Mouse (Mus musculus) urinary bladder, postnatal 4 days (tissue): ENCODE measurements at regions not wholly inside any gene's neighbourhood (a gene's known extent, or its start where the extent isn't known, plus 50 kb on each side); places are given as distances from the start of the nearest gene placed in this dataset.

Experiments used
- DNase-seq, 2 experiments: peaks; one replicate each; pipeline ENCODE4 v3.0.0; 2021 to 2022; ENCODE audit warnings: low spot score in 2 of 2

- DNase-seq = peak in 1 of 2 experiments; percentile 47
These were observed 243.9 kb downstream of the Tcf7l2 start for GRCm38 (mm10) chr19:55985518-55985917.

GRCm38 (mm10) chr19:55991791-55992726 is 250.4 kb downstream of the Tcf7l2 start:
- DNase-seq = no peak

- no peak for DNase-seq
These were observed 251.1 kb downstream of the Tcf7l2 start for GRCm38 (mm10) chr19:55992727-55993066.

GRCm38 (mm10) chr19:55995721-55996120 is 254.1 kb downstream of the Tcf7l2 start:
- no peak for DNase-seq

- DNase-seq = no peak
These were observed 257.0 kb downstream of the Tcf7l2 start for GRCm38 (mm10) chr19:55998454-55999180.

- DNase-seq = no peak
These were observed 257.8 kb downstream of the Tcf7l2 start for GRCm38 (mm10) chr19:55999409-55999808.

GRCm38 (mm10) chr19:56001428-56001827 is 259.8 kb downstream of the Tcf7l2 start:
- no peak for DNase-seq

GRCm38 (mm10) chr19:56005886-56006285 is 264.3 kb downstream of the Tcf7l2 start:
- DNase-seq = no peak

GRCm38 (mm10) chr19:56007433-56007832 is 265.8 kb downstream of the Tcf7l2 start:
- no peak for DNase-seq

- DNase-seq = no peak
These were observed 269.1 kb downstream of the Tcf7l2 start for GRCm38 (mm10) chr19:56010766-56011165.

- no peak for DNase-seq
These were observed 269.7 kb downstream of the Tcf7l2 start for GRCm38 (mm10) chr19:56011292-56011691.

GRCm38 (mm10) chr19:56016548-56017346 is 270.2 kb upstream of the Habp2 start:
- DNase-seq = no peak

- DNase-seq = no peak
These were observed 269.4 kb upstream of the Habp2 start for GRCm38 (mm10) chr19:56017524-56017923.

GRCm38 (mm10) chr19:56019143-56019542 is 267.8 kb upstream of the Habp2 start:
- no peak for DNase-seq

- DNase-seq = no peak
These were observed 264.6 kb upstream of the Habp2 start for GRCm38 (mm10) chr19:56022348-56022747.

GRCm38 (mm10) chr19:56024599-56024998 is 262.3 kb upstream of the Habp2 start:
- no peak for DNase-seq

GRCm38 (mm10) chr19:56029428-56030281 is 257.3 kb upstream of the Habp2 start:
- DNase-seq = no peak

GRCm38 (mm10) chr19:56030401-56030925 is 256.5 kb upstream of the Habp2 start:
- DNase-seq = no peak

GRCm38 (mm10) chr19:56034552-56034951 is 252.4 kb upstream of the Habp2 start:
- no peak for DNase-seq

- no peak for DNase-seq
These were observed 249.4 kb upstream of the Habp2 start for GRCm38 (mm10) chr19:56037584-56037983.
